8 mouse cellular contexts compared by ENCODE assay signal in the genomic region with DNA sequence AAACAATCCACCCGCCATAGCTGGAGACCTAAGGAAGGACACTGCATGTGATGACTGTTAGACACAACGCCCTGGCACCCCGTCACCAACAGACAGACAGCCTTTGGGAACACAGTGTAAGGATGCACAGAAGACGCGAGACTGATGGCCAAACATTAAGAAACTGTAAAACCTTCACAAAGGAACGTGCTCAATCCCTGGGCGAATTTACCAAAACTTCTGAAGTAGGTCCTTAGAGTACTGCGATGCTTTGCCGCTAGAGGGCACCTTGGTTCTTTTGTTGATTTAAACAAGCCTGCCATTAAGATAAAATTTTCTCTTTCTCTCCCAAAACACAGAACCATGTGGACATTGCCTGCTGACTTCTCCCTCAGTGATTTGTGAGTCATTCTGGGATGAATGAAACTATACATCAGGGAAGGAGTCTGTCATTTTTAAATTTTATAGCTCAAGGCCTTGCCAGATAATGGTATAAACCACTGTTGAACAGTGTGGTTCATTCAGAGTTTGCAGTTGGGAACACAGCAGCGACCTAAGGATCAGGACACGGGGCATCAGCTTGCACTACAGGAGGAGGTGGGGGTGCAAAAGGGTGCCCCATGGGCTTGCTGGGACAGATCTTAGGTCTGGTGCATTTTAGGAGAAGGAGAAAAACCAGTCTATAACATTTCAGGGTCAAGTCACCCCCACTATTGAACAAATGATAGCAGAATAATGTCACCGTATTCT. TPM values are rescaled to one million over a fixed set of nuclear protein-coding genes. Genes with fewer than 3 reads are reported as not detected.
DNase-seq lines count a peak whose midpoint lies in the region; ATAC-seq and TF ChIP-seq lines count a peak whose summit lies in the region.

No protein-coding gene starts in this region.

- 47% methylated on average over 12 of the region's 12 CpGs for WGBS in heart, adult 2 months
- 42% methylated on average over 12 of the region's 12 CpGs for WGBS in heart, embryonic 12.5 days
- WGBS in midbrain, embryonic 12.5 days: 43% methylated on average over 12 of the region's 12 CpGs

- H3K9ac ChIP-seq in heart, adult 2 months (ENCODE audit: low read depth, low read length): no peak overlapping the region
- H3K9ac ChIP-seq in heart, embryonic 12.5 days: no peak overlapping the region
- H3K9ac ChIP-seq in midbrain, embryonic 12.5 days (replicated peaks): no peak overlapping the region

- TF ChIP-seq EP300 in heart, adult 2 months (IDR thresholded peaks at IDR 0.05; ENCODE audit: insufficient read depth, low read depth, low read length): no peak

- no peak for ATAC-seq in heart, embryonic 12.5 days (ENCODE audit: insufficient number of reproducible peaks, low FRiP score)
- 0 out of 4 replicates have a peak, but pooled peaks have one; percentile 36 to 61 for ATAC-seq in hematopoietic stem cell, adult 5-6 weeks (replicated peaks in 1 of 2; ENCODE audit: insufficient read depth in 1 of 2, low FRiP score in 2 of 2, low TSS enrichment in 1 of 2, low read depth in 1 of 2, poor library complexity in 2 of 2, severe bottlenecking in 2 of 2)
- peak; percentile 44; the same call in 1 of the 2 replicates for ATAC-seq in midbrain, embryonic 12.5 days (ENCODE audit: low FRiP score, low read depth)

- intact Hi-C loops in heart, adult 2 months (cut with DNase I): loop anchor here (1.0 to 2.0 kb wide), 3 partner anchors 35 to 260 kb away; no protein-coding TSS in a partner anchor

- H3K4me2 ChIP-seq in heart, embryonic 12.5 days: no peak overlapping the region
- H3K4me2 ChIP-seq in midbrain, embryonic 12.5 days (replicated peaks): no peak overlapping the region

- DNase-seq in heart, adult 2 months: peak; percentile 50 to 73
- peak; percentile 51 for DNase-seq in fibroblast of lung, adult 2 months (ENCODE audit: low read depth)
- peak; percentile 36 to 62 for DNase-seq in layer of hippocampus, postnatal 36 days
- peak; percentile 24 for DNase-seq in skeletal muscle tissue, adult 2 months (ENCODE audit: low read depth, low spot score)

- no peaks in the 10 kb centered on the region for H3K27me3 ChIP-seq in heart, adult 2 months (ENCODE audit: control insufficient read depth, insufficient read depth, low read length)
- no peaks in the 10 kb centered on the region for H3K27me3 ChIP-seq in heart, embryonic 12.5 days (replicated peaks)
- H3K27me3 ChIP-seq in midbrain, embryonic 12.5 days: no peaks in the 10 kb centered on the region

- H3K36me3 ChIP-seq in heart, adult 2 months (ENCODE audit: control insufficient read depth, insufficient read depth, low read length): no peaks in the 10 kb centered on the region
- peaks cover 11% of the 10 kb centered on the region for H3K36me3 ChIP-seq in heart, embryonic 12.5 days
- H3K36me3 ChIP-seq in midbrain, embryonic 12.5 days: peaks cover 13% of the 10 kb centered on the region; the same call in 1 of the 2 replicates

- no peak for TF ChIP-seq POLR2A in heart, adult 2 months (IDR thresholded peaks at IDR 0.05; ENCODE audit: insufficient read depth, low read depth, low read length)
- TF ChIP-seq POLR2A in bone marrow macrophage, adult 2 months (IDR thresholded peaks at IDR 0.05; ENCODE audit: borderline replicate concordance, low read depth, low read length): no peak

- peak; percentile 89 for TF ChIP-seq CTCF in heart, adult 2 months (IDR thresholded peaks at IDR 0.05)
- TF ChIP-seq CTCF in bone marrow macrophage, adult 2 months (IDR thresholded peaks at IDR 0.05; ENCODE audit: low read depth, low read length): no peak

- no peak overlapping the region for H3K4me3 ChIP-seq in heart, adult 2 months
- no peak overlapping the region for H3K4me3 ChIP-seq in heart, embryonic 12.5 days
- 0 out of 2 replicates have a peak overlapping the region, but pooled peaks have one; percentile 0 for H3K4me3 ChIP-seq in bone marrow macrophage, adult 2 months (ENCODE audit: insufficient read depth, low read length)
- no peak overlapping the region for H3K4me3 ChIP-seq in midbrain, embryonic 12.5 days

- no peak overlapping the region for H3K27ac ChIP-seq in heart, adult 2 months
- no peak overlapping the region for H3K27ac ChIP-seq in heart, embryonic 12.5 days (ENCODE audit: poor library complexity, severe bottlenecking)
- peak overlapping the region; percentile 93 for H3K27ac ChIP-seq in bone marrow macrophage, adult 2 months (ENCODE audit: insufficient read depth, low read depth, low read length)
- no peak overlapping the region for H3K27ac ChIP-seq in midbrain, embryonic 12.5 days (replicated peaks)

- no peaks in the 10 kb centered on the region for H3K9me3 ChIP-seq in heart, embryonic 12.5 days (replicated peaks)
- no peaks in the 10 kb centered on the region for H3K9me3 ChIP-seq in midbrain, embryonic 12.5 days

- no peaks in the 10 kb centered on the region for H3K4me1 ChIP-seq in heart, adult 2 months (ENCODE audit: control insufficient read depth, insufficient read depth, low read length)
- no peaks in the 10 kb centered on the region for H3K4me1 ChIP-seq in heart, embryonic 12.5 days (replicated peaks)
- peaks cover 24% of the 10 kb centered on the region for H3K4me1 ChIP-seq in bone marrow macrophage, adult 2 months (ENCODE audit: control insufficient read depth, insufficient read depth, low read length)
- no peaks in the 10 kb centered on the region for H3K4me1 ChIP-seq in midbrain, embryonic 12.5 days

- H3K79me2 ChIP-seq in heart, adult 2 months (replicated peaks; ENCODE audit: control insufficient read depth, insufficient read depth, low read length): no peaks in the 10 kb centered on the region

RNA-seq across cellular contexts. Expression of gene Hmgb2, which starts 28.6 kb away (rescaled TPM):
- 1 to 10 TPM; 9.1 to 9.2 TPM for total RNA-seq in heart, adult 2 months (2021)
- 1.1 and 1.7 TPM in 2 replicates for polyA plus RNA-seq in heart, adult 2 months (2012; rRNA removed)
- 346 and 354 TPM in 2 replicates for polyA plus RNA-seq in heart, embryonic 12.5 days (2016; fragmentation: Nextera tagmentation; extraction: Ambion mirVana)
- 55.6 and 95.1 TPM in 2 replicates for polyA plus RNA-seq in bone marrow macrophage, adult 2 months (2012; ENCODE audit: insufficient read depth, insufficient read length, missing spikeins)
- 367 and 434 TPM in 2 replicates for total RNA-seq in hematopoietic stem cell, adult 5-6 weeks (2017)
- total RNA-seq in layer of hippocampus, postnatal 36 days (2021): 1 to 10 TPM; 4.8 to 5.6 TPM
- polyA plus RNA-seq in midbrain, embryonic 12.5 days (2016; fragmentation: Nextera tagmentation; extraction: Ambion mirVana): 531 and 557 TPM in 2 replicates

RNA-seq across cellular contexts. Expression of gene Sap30, which starts 52.6 kb away (rescaled TPM):
- total RNA-seq in heart, adult 2 months (2021): 10 to 100 TPM; 11.6 to 13.8 TPM
- 5.1 and 6.9 TPM in 2 replicates for polyA plus RNA-seq in heart, adult 2 months (2012; rRNA removed)
- polyA plus RNA-seq in heart, embryonic 12.5 days (2016; fragmentation: Nextera tagmentation; extraction: Ambion mirVana): 61.0 and 66.5 TPM in 2 replicates
- 47.8 and 50.9 TPM in 2 replicates for polyA plus RNA-seq in bone marrow macrophage, adult 2 months (2012; ENCODE audit: insufficient read depth, insufficient read length, missing spikeins)
- 40.9 and 55.7 TPM in 2 replicates for total RNA-seq in hematopoietic stem cell, adult 5-6 weeks (2017)
- total RNA-seq in layer of hippocampus, postnatal 36 days (2021): 10 to 100 TPM; 12.1 to 13.6 TPM
- polyA plus RNA-seq in midbrain, embryonic 12.5 days (2016; fragmentation: Nextera tagmentation; extraction: Ambion mirVana): 115 and 116 TPM in 2 replicates

Comparison
In these comparisons a context has a peak if more than half of its experiments do, and no peak if none do; other contexts are left out.
1. RNA of gene Hmgb2, which starts 28.6 kb away (polyA plus RNA-seq): 531 to 557 TPM in midbrain, embryonic 12.5 days, 346 to 354 TPM in heart, embryonic 12.5 days and 55.6 to 95.1 TPM in bone marrow macrophage, adult 2 months; 1.1 to 1.7 TPM in heart, adult 2 months; every median in the first group is over 10 times any median in the second.
2. Peak in every context shown above with its lines, with median percentiles within 50 percentile points of each other: DNase-seq.